In the genomic region with DNA sequence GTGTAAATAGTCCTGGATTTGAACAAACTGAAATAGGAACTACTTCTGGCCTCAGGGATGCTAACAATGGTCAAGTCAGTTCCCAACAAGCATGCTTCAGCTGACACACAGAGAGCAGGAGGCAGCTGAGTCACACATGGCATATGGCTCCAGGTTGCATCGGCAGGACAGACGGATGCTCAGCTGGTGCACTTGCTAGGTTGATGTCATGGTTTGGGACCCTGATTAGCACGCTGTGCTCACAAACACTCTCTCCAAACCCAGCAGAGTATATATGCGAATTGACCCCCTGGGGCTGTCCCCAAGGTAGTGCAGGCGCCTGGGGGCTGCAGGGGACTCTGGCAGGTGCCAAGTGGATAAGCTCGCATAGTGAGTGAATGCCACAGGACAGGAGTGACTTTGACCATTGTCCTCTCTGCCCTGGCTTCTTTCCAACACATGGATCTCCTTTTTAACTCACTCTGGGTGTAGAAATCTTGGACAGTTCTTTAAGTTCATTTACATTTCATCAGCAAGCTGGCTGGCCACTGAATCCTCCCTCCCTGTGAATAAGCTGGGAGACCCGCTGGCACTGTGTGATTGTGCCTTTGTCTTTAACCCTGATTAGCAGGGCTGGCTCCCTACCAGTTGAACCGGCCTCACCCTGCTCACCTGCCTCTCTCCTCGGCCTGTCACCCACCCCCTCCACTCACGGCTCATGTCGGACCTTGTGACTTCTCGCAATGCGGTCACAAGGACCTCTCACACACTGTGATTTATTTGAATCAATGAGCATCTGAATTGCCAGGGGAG, we compare ENCODE assay signal across 12 mouse cellular contexts. TPM values are rescaled to one million over a fixed set of nuclear protein-coding genes. Genes with fewer than 3 reads are reported as not detected.
DNase-seq lines count a peak whose midpoint lies in the region; ATAC-seq lines count a peak whose summit lies in the region.
"Had no signal": no experiment of that assay in that cellular context is flagged by ENCODE, and none has a peak within 500 bp of the region (broad histone marks: within the 10 kb centered on the region; RNA-seq: fewer than 3 reads in every experiment).

No protein-coding gene starts in this region.

- no peaks in the 10 kb centered on the region for H3K9me3 ChIP-seq in forebrain, embryonic 14.5 days (replicated peaks; ENCODE audit: control insufficient read depth, low read length)

- H3K4me1 ChIP-seq in forebrain, embryonic 14.5 days (ENCODE audit: control insufficient read depth, insufficient read depth, low read length): peaks cover 31% of the 10 kb centered on the region

- peak; percentile 32 for DNase-seq in retina, postnatal 1 day
- DNase-seq in retina, embryonic 14.5 days (ENCODE audit: low spot score): no peak
- peak; percentile 78 for DNase-seq in forebrain, embryonic 14.5 days (ENCODE audit: low spot score)
- peak; percentile 29 for DNase-seq in layer of hippocampus, adult 9-10 months (ENCODE audit: low spot score)
- no peak for DNase-seq in yolk sac, embryonic 10.5 days (ENCODE audit: low spot score)
- DNase-seq in B cell, adult 2 months: no peak
- DNase-seq in spleen, postnatal 4 days (ENCODE audit: low spot score in 2 of 2): no peak
- DNase-seq: adrenal gland, postnatal 25 days; kidney, adult 18-20 months had no signal

- H3K4me2 ChIP-seq in forebrain, embryonic 14.5 days (ENCODE audit: low read length): peak overlapping the region; percentile 21; the same call in 1 of the 2 replicates

- peak overlapping the region; percentile 35; the same call in 1 of the 2 replicates for H3K9ac ChIP-seq in forebrain, embryonic 14.5 days (ENCODE audit: low read length)
- H3K9ac ChIP-seq: liver, embryonic 14.5 days had no signal

- 3% methylated on average over 13 of the region's 13 CpGs for WGBS in forebrain, embryonic 14.5 days

- no peaks in the 10 kb centered on the region for H3K27me3 ChIP-seq in forebrain, embryonic 14.5 days (replicated peaks; ENCODE audit: control insufficient read depth, insufficient read depth, low read length)

- H3K4me3 ChIP-seq in forebrain, embryonic 14.5 days (ENCODE audit: low read depth, low read length): no peak overlapping the region

- peak; percentile 70 for ATAC-seq in forebrain, embryonic 14.5 days
- ATAC-seq in megakaryocyte, adult 5-6 weeks (ENCODE audit: poor library complexity, severe bottlenecking): no peak

- no peaks in the 10 kb centered on the region for H3K36me3 ChIP-seq in forebrain, embryonic 14.5 days (ENCODE audit: control insufficient read depth, insufficient read depth, low read length)

- peak overlapping the region; percentile 87 for H3K27ac ChIP-seq in forebrain, embryonic 14.5 days (ENCODE audit: low read depth, low read length)
- H3K27ac ChIP-seq: liver, embryonic 14.5 days had no signal

RNA-seq across cellular contexts. Expression of a gene that starts 35.9 kb away (rescaled TPM):
- polyA plus RNA-seq in forebrain, embryonic 14.5 days (2014; fragmentation: Nextera tagmentation; extraction: Ambion mirVana): 0.09 and 0.27 TPM in 2 replicates
- not detected in 2 replicates for total RNA-seq in megakaryocyte, adult 5-6 weeks (2015)
- total RNA-seq in megakaryocyte, adult 5-6 weeks (2017): not detected in 2 replicates
- total RNA-seq: adrenal gland, postnatal 25 days; left cerebral cortex, adult 8-10 months had no signal
- polyA plus RNA-seq: liver, embryonic 14.5 days had no signal

Comparison
In these comparisons a context has a peak if more than half of its experiments do, and no peak if none do; other contexts are left out.
1. DNase-seq: peak in retina, postnatal 1 day (single experiment), forebrain, embryonic 14.5 days (single experiment) and layer of hippocampus, adult 9-10 months (single experiment); none in retina, embryonic 14.5 days (single experiment), yolk sac, embryonic 10.5 days (single experiment), B cell, adult 2 months (0 of 2) and spleen, postnatal 4 days (0 of 2).